Comparison of ENCODE assay signal across 8 mouse cellular contexts in the genomic region with DNA sequence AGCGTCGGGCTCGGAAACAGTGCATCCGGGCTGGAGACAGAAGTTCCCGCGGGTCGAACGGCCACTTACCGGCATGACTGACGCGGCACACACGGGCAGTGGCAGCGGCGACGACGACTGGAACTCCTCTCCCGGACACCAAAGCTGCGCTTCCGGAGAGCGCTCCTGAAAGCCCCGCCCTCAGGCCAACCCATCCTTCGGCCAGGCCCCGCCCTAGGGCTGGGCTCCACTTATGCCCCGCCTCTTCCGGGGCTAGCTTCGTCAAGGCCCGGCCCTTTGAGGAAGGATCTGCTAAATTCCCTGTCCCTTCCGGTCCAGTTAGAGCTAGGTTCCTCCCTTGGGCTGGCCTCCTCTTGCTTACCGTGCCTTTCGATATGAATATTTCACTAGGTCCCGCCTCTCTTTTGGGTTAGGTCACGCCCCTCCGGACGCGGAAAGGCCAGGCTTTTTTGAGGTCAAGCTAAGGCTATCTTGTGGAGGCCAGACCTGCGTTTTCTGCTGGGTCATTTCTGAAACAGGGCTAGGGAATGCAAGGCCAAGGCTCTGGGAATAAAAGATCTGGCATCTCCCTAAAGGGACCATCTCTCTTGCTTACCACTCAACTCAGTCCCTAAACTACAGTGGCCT. TPM values are rescaled to one million over a fixed set of nuclear protein-coding genes. Genes with fewer than 3 reads are reported as not detected.
A peak's percentile ranks its signal among the peaks of the same experiment; 100 is the strongest.
DNase-seq lines count a peak whose midpoint lies in the region; ATAC-seq and TF ChIP-seq lines count a peak whose summit lies in the region.

A gene (minus strand): TSS at position 221 of the 627 bp plus-strand sequence.

- no peaks in the 10 kb centered on the region for H3K9me3 ChIP-seq in E14TG2a.4 (ENCODE audit: low read length)
- no peaks in the 10 kb centered on the region for H3K9me3 ChIP-seq in forebrain, embryonic 12.5 days
- no peaks in the 10 kb centered on the region for H3K9me3 ChIP-seq in heart, postnatal 0 days (replicated peaks; ENCODE audit: control insufficient read depth, low read length)
- H3K9me3 ChIP-seq in liver, embryonic 16.5 days (replicated peaks; ENCODE audit: control insufficient read depth, low read length): no peaks in the 10 kb centered on the region
- no peaks in the 10 kb centered on the region for H3K9me3 ChIP-seq in neural tube, embryonic 13.5 days

- peak; percentile 88; the same call in 1 of the 2 replicates for TF ChIP-seq POLR2A in testis, adult 2 months (IDR thresholded peaks at IDR 0.05; ENCODE audit: control insufficient read depth, low read depth, low read length)

- WGBS in forebrain, embryonic 12.5 days: under 1% methylated on average over 33 of the region's 36 CpGs
- WGBS in heart, postnatal 0 days: under 1% methylated on average over 35 of the region's 36 CpGs
- 0% methylated on average over 36 of the region's 36 CpGs for WGBS in liver, embryonic 16.5 days (ENCODE audit: insufficient replicate concordance)
- WGBS in neural tube, embryonic 13.5 days: under 1% methylated on average over 36 of the region's 36 CpGs

- peaks cover 37% of the 10 kb centered on the region for H3K36me3 ChIP-seq in E14TG2a.4 (ENCODE audit: insufficient read depth, low read length)
- H3K36me3 ChIP-seq in forebrain, embryonic 12.5 days (replicated peaks): no peaks in the 10 kb centered on the region
- H3K36me3 ChIP-seq in heart, postnatal 0 days (replicated peaks; ENCODE audit: control insufficient read depth, insufficient read depth, low read length): no peaks in the 10 kb centered on the region; the same call in 1 of the 2 replicates
- H3K36me3 ChIP-seq in liver, embryonic 16.5 days (ENCODE audit: control insufficient read depth, insufficient read depth): peaks cover 2% of the 10 kb centered on the region; the same call in 1 of the 2 replicates
- no peaks in the 10 kb centered on the region for H3K36me3 ChIP-seq in neural tube, embryonic 13.5 days
- no peaks in the 10 kb centered on the region for H3K36me3 ChIP-seq in testis, adult 2 months (ENCODE audit: control insufficient read depth, insufficient read depth, low read length)

- H3K27ac ChIP-seq in forebrain, embryonic 12.5 days: peak within 1 kb of the TSS; percentile 57
- peak within 1 kb of the TSS; percentile 85 for H3K27ac ChIP-seq in heart, postnatal 0 days (ENCODE audit: low read depth)
- peak within 1 kb of the TSS; percentile 78 for H3K27ac ChIP-seq in liver, embryonic 16.5 days (ENCODE audit: low read length)
- H3K27ac ChIP-seq in neural tube, embryonic 13.5 days (replicated peaks): peak within 1 kb of the TSS; percentile 79
- peak within 1 kb of the TSS; percentile 86 for H3K27ac ChIP-seq in testis, adult 2 months (ENCODE audit: control insufficient read depth, insufficient read depth, low read depth, low read length)

- DNase-seq in c-Kit-positive CD71-positive TER-119-positive erythroid progenitor cells, embryonic 14.5 days (ENCODE audit: low spot score): peak; percentile 98
- peak; percentile 97 for DNase-seq in heart, postnatal 0 days (ENCODE audit: low spot score)
- peak; percentile 95 to 97 for DNase-seq in kidney, postnatal 4 days

- peak within 1 kb of the TSS; percentile 93 for H3K4me2 ChIP-seq in forebrain, embryonic 12.5 days
- H3K4me2 ChIP-seq in heart, postnatal 0 days (ENCODE audit: low read depth, low read length): peak within 1 kb of the TSS; percentile 82
- peak within 1 kb of the TSS; percentile 91 for H3K4me2 ChIP-seq in liver, embryonic 16.5 days (ENCODE audit: low read depth, low read length)
- H3K4me2 ChIP-seq in neural tube, embryonic 13.5 days: peak within 1 kb of the TSS; percentile 84

- peak within 1 kb of the TSS; percentile 69 for H3K9ac ChIP-seq in forebrain, embryonic 12.5 days
- H3K9ac ChIP-seq in heart, postnatal 0 days (replicated peaks; ENCODE audit: low read depth, low read length): peak within 1 kb of the TSS; percentile 55
- peak within 1 kb of the TSS; percentile 73 for H3K9ac ChIP-seq in liver, embryonic 16.5 days (ENCODE audit: low read depth, low read length)
- H3K9ac ChIP-seq in neural tube, embryonic 13.5 days: peak within 1 kb of the TSS; percentile 83

- peak; percentile 97 for ATAC-seq in forebrain, embryonic 12.5 days (ENCODE audit: low FRiP score)
- ATAC-seq in heart, postnatal 0 days (ENCODE audit: insufficient read depth, low read depth): peak; percentile 98
- ATAC-seq in liver, embryonic 16.5 days (ENCODE audit: low read depth): peak; percentile 96
- ATAC-seq in neural tube, embryonic 13.5 days (ENCODE audit: low read depth): peak; percentile 96

- H3K27me3 ChIP-seq in E14TG2a.4 (ENCODE audit: insufficient read depth, low read length): no peaks in the 10 kb centered on the region
- no peaks in the 10 kb centered on the region for H3K27me3 ChIP-seq in forebrain, embryonic 12.5 days
- H3K27me3 ChIP-seq in heart, postnatal 0 days (ENCODE audit: control insufficient read depth, insufficient read depth, low read length): no peaks in the 10 kb centered on the region
- no peaks in the 10 kb centered on the region for H3K27me3 ChIP-seq in liver, embryonic 16.5 days (ENCODE audit: control insufficient read depth, insufficient read depth, low read depth, low read length)
- no peaks in the 10 kb centered on the region for H3K27me3 ChIP-seq in neural tube, embryonic 13.5 days
- H3K27me3 ChIP-seq in testis, adult 2 months (ENCODE audit: control insufficient read depth, insufficient read depth, low read length): no peaks in the 10 kb centered on the region

- TF ChIP-seq CTCF in E14TG2a.4 (conservative IDR thresholded peaks at IDR 0.05; ENCODE audit: low read length): no peak
- TF ChIP-seq CTCF in heart, postnatal 0 days (IDR thresholded peaks at IDR 0.05; ENCODE audit: low read depth): no peak
- no peak for TF ChIP-seq CTCF in testis, adult 2 months (IDR thresholded peaks at IDR 0.05; ENCODE audit: control insufficient read depth, insufficient read depth, insufficient replicate concordance, low read depth, low read length)

- H3K4me3 ChIP-seq in E14TG2a.4 (replicated peaks; ENCODE audit: low read length): peak within 1 kb of the TSS; percentile 99
- H3K4me3 ChIP-seq in forebrain, embryonic 12.5 days (replicated peaks): peak within 1 kb of the TSS; percentile 72
- H3K4me3 ChIP-seq in heart, postnatal 0 days (ENCODE audit: low read depth, low read length): peak within 1 kb of the TSS; percentile 65
- peak within 1 kb of the TSS; percentile 79 for H3K4me3 ChIP-seq in liver, embryonic 16.5 days (ENCODE audit: low read depth, low read length)
- H3K4me3 ChIP-seq in neural tube, embryonic 13.5 days: peak within 1 kb of the TSS; percentile 70
- H3K4me3 ChIP-seq in testis, adult 2 months (ENCODE audit: control insufficient read depth, low read depth, low read length): peak within 1 kb of the TSS; percentile 96

- H3K4me1 ChIP-seq in E14TG2a.4 (replicated peaks; ENCODE audit: low read depth, low read length): peaks cover 64% of the 10 kb centered on the region
- peaks cover 14% of the 10 kb centered on the region for H3K4me1 ChIP-seq in forebrain, embryonic 12.5 days
- peaks cover 11% of the 10 kb centered on the region; the same call in 1 of the 2 replicates for H3K4me1 ChIP-seq in heart, postnatal 0 days (ENCODE audit: control insufficient read depth, insufficient read depth)
- H3K4me1 ChIP-seq in liver, embryonic 16.5 days (ENCODE audit: control insufficient read depth, low read depth, low read length): peaks cover 25% of the 10 kb centered on the region
- peaks cover 36% of the 10 kb centered on the region for H3K4me1 ChIP-seq in neural tube, embryonic 13.5 days (replicated peaks)
- peaks cover 17% of the 10 kb centered on the region for H3K4me1 ChIP-seq in testis, adult 2 months (ENCODE audit: control insufficient read depth, insufficient read depth, low read length)

- no peak for TF ChIP-seq EP300 in heart, postnatal 0 days (IDR thresholded peaks at IDR 0.05; ENCODE audit: low read depth)

RNA-seq across cellular contexts. Expression of the gene that starts here (rescaled TPM):
- polyA plus RNA-seq in forebrain, embryonic 12.5 days (2016; fragmentation: Nextera tagmentation; extraction: Ambion mirVana): 211 TPM in 2 replicates
- total RNA-seq in heart, postnatal 0 days (2014; rRNA removed; ENCODE audit: low replicate concordance): 262 and 340 TPM in 2 replicates
- 346 and 351 TPM in 2 replicates for polyA plus RNA-seq in heart, postnatal 0 days (2015; fragmentation: Nextera tagmentation; extraction: Ambion mirVana)
- polyA plus RNA-seq in liver, embryonic 16.5 days (2015; fragmentation: Nextera tagmentation; extraction: Ambion mirVana): 195 and 207 TPM in 2 replicates
- 281 and 343 TPM in 2 replicates for polyA plus RNA-seq in neural tube, embryonic 13.5 days (2015; fragmentation: Nextera tagmentation; extraction: Ambion mirVana)
- 142 and 164 TPM in 2 replicates for polyA plus RNA-seq in testis, adult 2 months (2012; rRNA removed)

Comparison
In these comparisons a context has a peak if more than half of its experiments do, and no peak if none do; other contexts are left out.
1. Peak in every context shown above with its lines: DNase-seq, ATAC-seq, H3K4me3 ChIP-seq and H3K27ac ChIP-seq.